Mouse (Mus musculus) cerebellum, adult 11-12 months (tissue): ENCODE results near the gene Slc39a5.

ENCODE experiments used
- DNase-seq: peaks from one replicate; pipeline ENCODE4 v3.0.0; 2022

Gene Slc39a5

GRCm38 (mm10) chr10:128401056-128401455 lies at the start of gene Slc39a5:
Gene Slc39a5, minus strand, starts transcription at chr10:128401229.
- DNase-seq, result no peak

DNA sequence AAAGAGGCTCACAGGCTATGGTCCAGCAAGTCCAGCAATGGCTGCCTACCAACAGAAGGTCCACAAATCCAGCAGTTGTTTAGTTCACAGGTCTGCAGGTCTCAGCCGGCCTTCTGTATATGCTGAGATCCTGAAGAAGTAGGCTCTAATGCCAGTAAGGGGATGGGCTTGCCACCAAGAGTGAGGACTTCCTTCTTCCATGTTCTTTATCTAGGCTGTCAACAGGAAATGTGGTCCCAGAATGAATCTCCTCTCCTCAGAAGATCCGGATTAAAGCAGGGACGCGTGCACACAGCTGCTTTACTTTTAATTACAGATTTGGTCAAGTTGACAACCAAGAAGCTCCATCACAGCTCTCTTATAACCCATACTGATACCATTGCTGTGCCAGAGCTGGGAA lies 44.4 kb upstream of the Slc39a5 start:
- DNase-seq, result no peak

DNA sequence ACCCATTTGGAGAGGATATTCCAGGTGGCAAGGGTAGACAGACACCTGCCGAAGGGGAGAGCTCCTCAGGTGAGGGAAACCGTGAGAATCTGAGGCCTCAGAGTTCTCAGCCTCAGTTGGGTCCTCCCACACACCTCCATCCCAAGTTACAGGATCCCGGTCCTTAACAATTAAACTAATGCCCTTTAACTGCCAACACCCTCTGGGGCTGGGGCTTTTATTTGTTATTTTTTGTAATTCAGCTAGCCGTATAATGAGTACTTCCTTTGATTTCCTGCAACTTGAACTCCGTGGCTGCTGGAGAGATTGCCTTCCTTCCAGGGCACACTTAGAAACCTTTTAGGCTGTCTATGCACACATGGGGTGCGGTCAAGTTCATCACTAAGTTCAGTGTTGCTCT lies 43.3 kb upstream of the Slc39a5 start:
- DNase-seq, result no peak

DNA sequence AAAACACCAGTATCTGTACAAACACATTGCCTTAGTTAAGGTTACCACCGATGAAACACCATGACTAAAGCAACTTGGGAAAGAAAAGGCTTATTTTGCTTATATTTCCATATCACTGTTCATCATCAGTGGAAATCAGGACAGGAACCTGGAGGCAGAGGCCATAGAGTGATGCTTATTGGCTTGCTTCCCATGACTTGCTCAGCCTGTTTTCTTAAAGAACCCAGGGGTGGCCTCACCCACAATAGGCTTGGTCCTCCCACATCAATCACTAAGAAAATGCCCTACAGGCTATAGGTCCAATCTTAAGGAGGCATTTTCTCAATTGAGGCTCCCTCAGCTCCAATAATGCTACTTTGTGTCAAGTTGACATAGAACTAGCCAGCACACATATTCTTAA lies 41.7 kb upstream of the Slc39a5 start:
- no peak for DNase-seq

DNA sequence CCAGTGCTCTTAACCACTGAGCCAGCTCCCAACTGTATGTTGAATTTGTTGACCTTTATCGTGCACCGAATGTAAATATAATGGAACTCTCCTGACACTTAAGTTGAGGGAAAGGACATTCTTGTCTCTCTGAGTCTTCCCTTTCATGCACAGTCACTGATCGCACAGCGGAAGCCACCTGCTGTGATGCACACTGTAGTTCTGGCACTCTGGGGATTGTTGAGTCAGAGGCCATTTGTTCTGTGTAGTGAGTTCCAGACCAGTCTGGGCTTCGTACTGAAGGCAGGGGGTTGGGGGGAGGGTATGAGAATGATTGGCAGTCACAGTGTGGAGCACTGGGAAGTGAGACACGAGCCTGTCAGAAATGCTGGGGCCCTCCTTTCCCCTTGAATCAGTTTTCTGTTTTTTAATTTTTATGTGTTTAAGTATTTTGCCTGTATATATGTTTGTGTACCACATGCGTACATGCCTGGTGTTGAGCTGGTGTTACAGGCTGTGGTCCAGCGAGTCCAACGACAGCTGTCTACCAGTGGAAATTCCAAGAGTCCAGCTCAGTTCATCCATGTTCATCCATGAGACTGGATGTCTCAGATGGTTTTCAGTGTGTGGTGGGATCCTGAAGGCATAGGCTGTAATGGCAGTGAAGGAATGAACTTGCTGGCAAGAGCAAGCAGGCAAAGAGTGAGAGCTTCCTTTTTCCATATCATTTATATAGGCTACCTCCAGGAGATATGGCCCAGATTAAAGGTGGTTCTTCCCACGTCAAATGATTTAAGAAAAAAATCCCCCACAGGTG lies 40.5 kb upstream of the Slc39a5 start:
- DNase-seq, result no peak

- DNase-seq, result peak; percentile 49
These were observed 39.4 kb upstream of the Slc39a5 start for GRCm38 (mm10) chr10:128440407-128440806.

DNA sequence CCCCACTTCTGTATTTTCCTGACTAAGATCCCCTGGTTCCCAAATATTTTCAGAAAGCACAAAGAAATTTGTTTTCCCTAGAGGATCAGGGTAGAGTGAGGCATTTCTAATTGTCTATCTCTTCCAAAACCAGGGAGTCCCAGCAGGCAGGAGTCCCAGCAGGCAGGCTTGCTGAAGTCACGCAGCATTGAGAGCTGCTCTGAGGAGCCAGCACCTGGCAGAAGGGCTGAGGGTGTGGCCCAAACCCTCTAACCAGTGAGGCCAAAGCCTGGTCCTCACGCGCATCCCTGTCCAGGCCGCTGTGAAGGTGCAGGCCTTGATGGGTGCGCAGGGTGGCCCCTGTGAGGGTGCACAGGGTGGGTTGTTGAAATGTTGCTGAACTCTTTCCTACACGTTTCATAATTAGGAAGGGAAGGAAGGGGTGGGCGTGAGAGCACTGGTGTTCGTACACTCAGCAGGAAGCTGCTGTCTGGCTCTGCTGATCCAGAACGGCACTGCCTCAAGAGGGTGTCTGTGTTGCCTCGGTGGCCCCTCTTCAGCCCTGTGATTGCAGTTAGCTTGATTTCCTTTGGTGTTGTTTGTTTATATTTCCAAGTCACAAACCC lies 37.7 kb upstream of the Slc39a5 start:
- no peak for DNase-seq

DNA sequence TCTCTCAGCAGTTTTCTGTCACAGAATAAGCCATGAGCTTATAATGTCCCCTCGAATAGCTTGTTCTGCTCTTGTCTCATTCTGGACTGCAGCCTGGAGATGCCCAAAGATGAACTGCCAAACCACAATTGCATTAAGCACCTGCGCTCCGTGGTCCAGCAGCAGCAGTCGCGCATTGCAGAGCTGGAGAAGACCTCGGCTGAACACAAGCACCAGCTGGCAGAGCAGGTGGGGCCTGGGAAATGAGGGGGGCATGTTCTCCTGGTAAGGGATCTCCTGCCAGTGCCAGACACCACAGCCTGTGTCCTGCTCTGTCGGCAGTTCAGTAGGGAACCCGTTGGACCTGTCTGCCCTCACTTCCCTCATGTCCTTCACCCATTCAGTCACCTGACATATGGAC lies 35.3 kb upstream of the Slc39a5 start:
- peak; percentile 78 for DNase-seq

- peak; percentile 59 for DNase-seq
These were observed 34.8 kb upstream of the Slc39a5 start for GRCm38 (mm10) chr10:128435873-128436272.

DNA sequence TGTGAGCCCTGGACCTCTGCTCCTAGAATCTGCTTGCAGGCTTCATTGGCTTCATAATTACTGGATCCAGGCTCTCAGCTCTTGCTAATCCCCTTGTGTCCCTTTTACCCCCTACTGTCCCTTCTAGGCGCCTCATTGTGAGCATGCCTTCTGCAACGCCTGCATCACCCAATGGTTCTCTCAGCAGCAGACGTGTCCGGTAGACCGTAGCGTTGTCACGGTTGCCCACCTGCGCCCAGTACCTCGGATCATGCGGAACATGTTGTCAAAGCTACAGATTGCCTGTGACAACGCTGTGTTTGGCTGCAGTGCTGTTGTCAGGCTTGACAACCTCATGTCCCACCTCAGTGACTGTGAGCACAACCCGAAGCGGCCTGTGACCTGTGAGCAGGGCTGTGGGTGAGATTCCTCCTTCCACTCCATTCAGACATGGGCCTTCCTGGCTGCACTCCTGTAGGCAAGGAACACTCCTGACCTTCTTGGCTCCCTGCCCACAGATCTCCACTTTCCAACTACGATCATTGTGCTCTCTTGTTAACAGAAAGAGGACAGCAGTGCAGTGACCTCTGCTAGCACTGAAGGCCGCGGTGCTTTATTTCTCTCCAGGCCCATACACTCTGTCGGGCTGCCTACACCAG lies 34.3 kb upstream of the Slc39a5 start:
- DNase-seq, result peak; percentile 75

DNA sequence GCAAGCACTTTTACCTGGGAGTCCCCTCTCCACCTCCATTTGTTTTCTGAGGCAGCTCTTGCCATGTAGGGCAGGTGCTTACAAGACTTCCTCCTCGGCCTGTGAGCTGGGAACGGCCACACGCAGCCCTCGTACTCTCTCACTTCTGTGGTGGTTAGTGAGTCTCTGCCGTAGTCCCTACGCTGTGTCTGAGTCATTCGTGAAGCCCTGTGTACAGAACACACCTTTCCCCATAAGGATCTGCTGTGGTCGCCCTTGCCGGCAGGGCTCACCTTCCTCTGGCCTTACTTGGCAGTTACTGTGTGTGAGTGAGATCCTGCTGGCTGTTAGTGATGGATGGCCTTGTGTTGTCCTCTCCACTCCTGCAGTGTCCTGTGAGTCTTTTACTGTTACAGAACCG lies 33.7 kb upstream of the Slc39a5 start:
- DNase-seq, result no peak

- DNase-seq, result no peak
These were observed 32.4 kb upstream of the Slc39a5 start for GRCm38 (mm10) chr10:128433417-128433816.

GRCm38 (mm10) chr10:128429454-128429853 lies 28.4 kb upstream of the Slc39a5 start:
- no peak for DNase-seq

DNA sequence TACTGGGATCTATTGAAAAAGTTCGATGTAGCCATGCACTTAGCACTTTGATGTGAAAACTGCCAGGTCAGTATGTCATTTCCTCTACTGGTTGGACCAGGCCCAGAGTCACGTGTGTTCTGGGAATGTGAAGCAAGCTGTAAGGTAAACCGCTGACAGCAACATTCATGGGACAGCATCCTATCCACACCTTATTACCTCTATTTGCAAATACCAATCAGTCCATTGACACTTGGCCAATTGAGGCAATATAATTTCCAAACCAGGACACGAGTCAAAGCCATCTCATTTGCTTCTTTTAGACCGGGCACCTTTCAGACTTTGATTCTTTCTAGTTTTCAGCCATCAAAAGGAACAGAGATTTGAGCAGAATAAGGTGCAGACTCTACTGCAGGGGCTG lies 28.0 kb upstream of the Slc39a5 start:
- DNase-seq, result no peak

DNA sequence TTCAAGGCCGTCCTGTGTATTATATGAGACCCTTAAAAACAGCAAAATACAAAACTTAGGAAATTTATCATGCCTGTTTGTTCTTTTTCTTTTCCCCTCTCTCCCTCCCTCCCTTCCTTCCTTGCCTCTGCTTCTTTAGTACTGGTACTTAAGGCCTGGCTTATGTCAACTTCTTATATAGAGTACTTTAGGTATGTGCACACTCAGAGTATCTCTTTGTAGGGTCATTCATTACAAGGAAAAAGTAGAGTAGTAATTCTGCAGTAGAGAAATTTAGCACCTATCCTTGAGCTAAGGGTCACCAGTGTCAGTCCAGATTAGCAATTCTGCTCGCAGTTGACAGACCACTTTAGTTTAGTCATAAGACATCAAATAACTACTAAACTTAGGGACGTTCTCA lies 24.2 kb upstream of the Slc39a5 start:
- no peak for DNase-seq

DNA sequence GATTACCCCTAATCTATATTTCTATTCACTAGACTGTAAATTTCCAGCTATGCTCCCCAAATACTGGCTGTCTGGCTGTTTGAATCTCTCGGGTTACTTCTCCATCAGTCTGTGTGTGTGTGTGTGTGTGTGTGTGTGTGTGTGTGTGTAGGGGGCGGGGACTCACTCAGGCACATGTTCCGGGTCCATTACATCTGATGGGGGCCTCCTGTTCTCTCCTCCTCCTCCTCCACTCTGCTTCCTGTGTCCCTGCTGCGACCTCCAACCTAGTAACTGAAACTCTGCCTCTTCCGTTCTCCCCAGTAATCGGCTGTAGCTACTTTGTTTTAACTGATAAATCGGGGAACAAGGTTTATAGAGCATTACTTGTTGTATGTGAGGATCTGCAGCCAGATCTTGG lies 23.6 kb upstream of the Slc39a5 start:
- DNase-seq, result no peak

GRCm38 (mm10) chr10:128422426-128422825 lies 21.4 kb upstream of the Slc39a5 start:
- no peak for DNase-seq

- DNase-seq, result no peak
These were observed 13.8 kb upstream of the Slc39a5 start for GRCm38 (mm10) chr10:128414848-128415247.

- no peak for DNase-seq
These were observed 12.0 kb upstream of the Slc39a5 start for GRCm38 (mm10) chr10:128413076-128413475.

DNA sequence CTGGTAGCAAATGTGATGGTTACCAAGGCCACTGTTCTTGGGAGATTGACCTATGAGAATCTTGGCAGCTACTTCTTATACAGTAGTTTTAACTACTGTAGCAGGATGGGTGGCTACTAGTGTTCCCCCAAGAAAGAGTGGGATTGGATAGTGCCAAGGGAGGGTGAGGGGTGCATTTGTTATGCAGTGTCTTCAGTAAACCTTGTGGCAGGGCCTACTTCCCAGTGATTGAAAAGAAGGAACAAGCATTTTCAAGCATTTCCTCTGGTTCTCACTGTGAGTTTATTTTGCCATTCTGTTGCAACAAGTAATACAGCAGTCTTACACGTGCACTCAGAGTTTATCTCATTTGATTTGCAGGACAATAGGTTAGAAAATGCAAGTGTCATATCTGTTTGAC lies 11.5 kb upstream of the Slc39a5 start:
- DNase-seq, result no peak

DNA sequence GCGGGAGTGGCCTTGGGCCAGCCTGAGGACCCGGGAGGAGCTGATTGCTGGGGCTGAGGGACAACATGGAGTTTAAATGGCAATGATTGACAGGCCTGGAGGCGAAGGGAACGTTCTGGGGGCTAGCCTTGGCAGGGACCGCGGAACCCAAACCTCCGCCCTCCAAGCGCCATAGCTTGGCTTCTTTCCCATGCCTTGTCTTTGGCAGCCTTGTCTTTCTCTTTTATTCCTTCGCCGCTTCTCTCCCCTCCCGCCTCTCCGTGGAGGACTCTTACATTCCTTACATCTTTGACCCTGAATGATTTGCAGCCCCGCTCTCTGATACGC lies 11.0 kb upstream of the Slc39a5 start:
- peak; percentile 75 for DNase-seq

DNA sequence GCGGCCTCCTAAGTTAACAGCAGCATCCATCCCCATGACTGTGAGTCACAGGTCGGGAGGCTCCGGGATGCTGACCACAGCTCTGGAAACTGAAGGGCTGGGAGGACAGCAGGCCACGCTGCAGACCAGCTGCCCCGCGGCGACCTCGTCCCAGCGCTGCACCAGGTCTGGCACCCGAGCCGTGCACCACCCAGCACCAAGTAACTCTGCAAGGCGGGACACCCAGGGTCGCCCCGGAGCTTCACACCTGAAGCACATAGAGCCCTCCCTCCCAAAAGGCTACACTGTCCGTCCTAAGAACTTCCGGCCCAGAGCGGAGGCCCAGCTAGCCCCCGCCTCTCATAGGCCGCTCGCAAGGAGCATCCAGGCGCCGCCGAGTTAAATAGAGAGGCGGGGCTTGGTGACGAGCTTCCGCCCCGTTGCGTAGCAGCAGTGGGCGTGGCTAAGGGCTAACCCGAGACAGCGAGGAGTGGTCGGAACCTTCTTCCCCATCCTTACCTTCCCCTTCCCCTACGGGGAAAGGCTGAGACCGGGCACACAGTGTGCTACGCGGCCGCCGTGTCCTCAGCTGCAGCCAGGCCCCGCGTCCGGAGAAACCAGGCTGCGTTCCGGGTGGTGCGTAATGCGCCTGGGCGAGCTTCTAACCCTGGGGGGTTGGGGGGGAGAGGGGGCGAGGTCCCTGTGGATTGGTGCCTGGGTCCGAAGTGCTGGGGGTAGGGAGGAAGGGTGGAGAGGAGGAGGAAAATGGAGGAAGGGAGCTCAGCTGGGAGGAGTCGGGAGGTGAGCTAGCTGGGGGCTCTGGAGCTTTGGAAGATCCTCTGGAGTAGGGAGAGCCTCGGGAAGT lies 10.4 kb upstream of the Slc39a5 start, which contains the start of the genes Nabp2 and Rnf41:
Gene Nabp2, minus strand, starts transcription at position 282 of the 844 bp plus-strand sequence.
Gene Rnf41, plus strand, starts transcription at position 447 of the 844 bp plus-strand sequence.
- DNase-seq, result peak; percentile 95

DNA sequence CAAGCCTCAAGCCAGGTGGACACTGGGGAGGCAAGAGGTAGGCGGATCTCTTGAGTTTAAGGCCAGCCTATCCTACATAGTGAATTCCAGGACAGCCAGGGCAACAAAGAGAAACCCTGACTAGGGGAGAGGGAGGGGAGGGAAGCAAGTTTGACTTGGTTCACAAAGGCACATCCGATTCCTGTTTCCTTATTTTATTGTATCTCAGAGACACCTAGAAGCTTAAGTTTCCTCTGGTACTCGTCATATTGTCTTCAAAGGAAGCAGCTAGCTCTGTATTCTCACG lies 9.5 kb upstream of the Slc39a5 start:
- DNase-seq, result no peak
